Mouse (Mus musculus) intestine, embryonic 16.5 days (tissue): ENCODE measurements at regions not wholly inside any gene's neighbourhood (a gene's known extent, or its start where the extent isn't known, plus 50 kb on each side); places are given as distances from the start of the nearest gene placed in this dataset.

Source experiments
- ATAC-seq: fragments of 200-750 bp; cut with Nextera tagmentation; 2 replicates; pipeline ENCODE4 v1.8.0; 2017; ENCODE audit warnings: moderate TSS enrichment, moderate library complexity
- H3K27ac ChIP-seq: fragments of 300-500 bp; sonication (generic); 2 replicates; pipeline ENCODE4 v1.5.1; 2014; ENCODE audit warnings: mild to moderate bottlenecking, low read length
- H3K27me3 ChIP-seq: fragments of 300-500 bp; sonication (generic); replicated peaks from 2 replicates; pipeline ENCODE4 v1.6.1; 2014; ENCODE audit warnings: low read length, control low read depth, mixed read lengths; ENCODE audit not compliant: control insufficient read depth, insufficient read depth
- H3K36me3 ChIP-seq: fragments of 300-500 bp; sonication (generic); 2 replicates; pipeline ENCODE4 v1.6.1; 2014; ENCODE audit warnings: low read length, control low read depth; ENCODE audit not compliant: control insufficient read depth, insufficient read depth
- H3K4me1 ChIP-seq: fragments of 300-500 bp; sonication (generic); 2 replicates; pipeline ENCODE4 v1.6.1; 2014; ENCODE audit warnings: low read length, control low read depth, mixed read lengths; ENCODE audit not compliant: control insufficient read depth, insufficient read depth
- H3K4me2 ChIP-seq: fragments of 300-500 bp; sonication (generic); 2 replicates; pipeline ENCODE4 v1.6.1; 2014; ENCODE audit warnings: low read depth, low read length, control low read depth
- H3K4me3 ChIP-seq: fragments of 300-500 bp; sonication (generic); 2 replicates; pipeline ENCODE4 v1.5.1; 2014; ENCODE audit warnings: mild to moderate bottlenecking, low read length
- H3K9ac ChIP-seq: fragments of 300-500 bp; sonication (generic); 2 replicates; pipeline ENCODE4 v1.6.1; 2014; ENCODE audit warnings: low read depth, low read length
- H3K9me3 ChIP-seq: fragments of 300-500 bp; sonication (generic); 2 replicates; pipeline ENCODE4 v1.6.1; 2016; ENCODE audit warnings: low read length, control low read depth; ENCODE audit not compliant: control insufficient read depth
- WGBS: fragments of 180-500 bp; shearing (Covaris S2); extraction: QIAGEN DNeasy Blood & Tissue Kit; methylation state at CpG from one replicate; pipeline ENCODE4 v1.1.7; 2014; 5-methylcytosine and 5-hydroxymethylcytosine counted together

DNA sequence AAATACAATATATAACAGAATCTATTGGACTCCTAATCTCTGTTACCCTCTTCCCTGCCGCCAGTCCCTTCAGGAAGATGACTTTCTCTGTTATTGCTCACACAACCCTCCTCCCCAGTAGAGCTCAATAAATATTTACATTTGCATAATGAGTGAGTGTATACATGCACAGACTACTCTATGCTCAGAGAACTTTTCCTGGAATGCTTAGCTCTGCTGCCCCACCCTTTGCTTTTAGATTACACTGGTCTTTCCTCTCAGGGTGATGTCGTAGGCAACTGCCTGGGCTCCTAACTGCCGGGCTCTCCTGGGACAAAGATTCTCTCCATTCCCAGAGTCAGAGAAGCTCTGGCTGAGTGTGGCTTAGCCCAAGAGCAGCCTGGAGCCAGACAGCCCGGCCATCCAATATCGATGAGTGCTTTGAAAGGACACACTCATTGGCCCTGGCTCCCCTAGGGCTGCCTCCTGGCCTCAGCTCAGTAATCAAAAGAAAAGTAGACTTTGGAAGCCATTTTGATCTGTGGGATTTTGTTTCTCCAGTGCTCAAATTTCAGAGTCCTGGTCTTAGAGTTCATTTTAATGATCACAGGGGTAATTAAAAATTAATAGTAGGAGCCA, 109.2 kb upstream of the Cdh4 start:
- ATAC-seq, result peak; percentile 46; the same call in 1 of the 2 replicates
- Histone ChIP-seq H3K27me3 (no peaks in the 10 kb centered on the region), H3K9ac (no peak overlapping the region), H3K4me1 (no peaks in the 10 kb centered on the region), H3K9me3 (no peaks in the 10 kb centered on the region), H3K36me3 (no peaks in the 10 kb centered on the region), H3K27ac (no peak overlapping the region), H3K4me2 (no peak overlapping the region), H3K4me3 (no peak overlapping the region)
- 46% methylated on average over 5 of the region's 5 CpGs for WGBS

DNA sequence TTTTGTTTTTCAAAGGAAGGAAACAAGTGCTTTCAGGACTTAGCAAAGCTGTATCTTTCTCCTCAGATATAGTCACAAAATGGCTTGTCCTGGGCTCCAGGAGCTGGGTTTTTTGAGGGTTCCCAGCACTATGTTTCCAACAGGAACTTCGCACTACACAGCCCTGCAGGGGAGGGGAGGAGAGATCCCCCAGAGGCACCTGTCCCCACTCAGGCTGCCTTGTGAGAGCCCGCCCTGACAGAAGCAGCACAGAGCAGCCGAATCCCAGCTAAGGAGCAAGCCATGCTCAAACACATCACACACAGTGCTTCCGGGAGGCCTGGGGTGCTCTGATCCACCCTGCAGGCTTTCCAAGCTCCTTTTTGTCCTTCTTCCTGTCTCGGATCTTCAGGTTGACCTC, 108.6 kb upstream of the Cdh4 start:
- Histone ChIP-seq H3K9me3 (no peaks in the 10 kb centered on the region), H3K4me1 (no peaks in the 10 kb centered on the region), H3K9ac (no peak overlapping the region), H3K4me3 (no peak overlapping the region), H3K27ac (no peak overlapping the region), H3K4me2 (no peak overlapping the region), H3K36me3 (no peaks in the 10 kb centered on the region), H3K27me3 (no peaks in the 10 kb centered on the region)
- 78% methylated on average over 5 of the region's 5 CpGs for WGBS
- ATAC-seq, result no peak

DNA sequence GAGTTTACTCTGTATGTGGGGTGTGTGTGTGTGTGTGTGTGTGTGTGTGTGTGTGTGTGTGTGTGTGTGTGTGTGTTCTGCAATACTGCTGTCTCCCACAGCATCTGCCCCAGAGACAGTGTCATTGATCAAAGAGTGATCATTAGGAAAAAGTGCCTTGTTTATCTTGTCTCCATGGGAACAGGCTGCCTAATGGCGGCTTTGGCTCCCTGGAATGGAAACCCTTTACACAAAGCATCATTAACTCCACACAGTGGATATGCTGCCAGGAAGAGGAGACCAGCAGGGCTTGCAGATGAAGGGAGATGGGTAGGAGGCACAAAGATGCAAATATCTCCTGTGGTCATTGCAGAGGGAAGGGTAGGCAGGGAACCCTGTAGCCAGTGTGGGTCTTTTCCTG, 106.0 kb upstream of the Cdh4 start:
- Histone ChIP-seq H3K36me3 (no peaks in the 10 kb centered on the region), H3K4me1 (no peaks in the 10 kb centered on the region), H3K9ac (no peak overlapping the region), H3K27ac (no peak overlapping the region), H3K9me3 (no peaks in the 10 kb centered on the region), H3K27me3 (no peaks in the 10 kb centered on the region), H3K4me2 (no peak overlapping the region), H3K4me3 (no peak overlapping the region)
- WGBS, result 13% methylated on average over 1 of the region's 1 CpGs
- no peak for ATAC-seq

DNA sequence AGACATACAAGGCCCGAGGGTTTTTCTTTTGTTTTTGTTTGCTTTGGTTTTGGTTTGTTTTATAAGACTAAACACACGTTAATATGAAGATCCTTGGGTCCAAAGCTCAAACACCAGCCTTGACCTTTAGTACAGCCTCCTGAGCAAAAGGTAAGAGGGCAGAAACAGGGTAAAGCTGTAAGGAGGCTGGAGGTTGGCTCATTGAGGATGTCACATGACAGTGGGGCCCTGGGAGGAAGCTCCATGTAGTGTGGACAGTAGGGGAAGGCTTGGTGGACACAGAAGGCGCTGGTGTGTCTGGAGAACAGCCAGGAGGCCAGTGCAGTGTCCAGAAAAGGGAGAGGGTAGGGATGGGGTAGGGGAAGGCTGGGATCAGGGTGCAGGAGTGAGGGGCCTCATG, 89.6 kb upstream of the Cdh4 start:
- no peak overlapping the region for H3K9ac ChIP-seq
- H3K27me3 ChIP-seq, result no peaks in the 10 kb centered on the region
- H3K4me2 ChIP-seq, result no peak overlapping the region
- ATAC-seq, result no peak
- H3K4me1 ChIP-seq, result no peaks in the 10 kb centered on the region
- no peak overlapping the region for H3K4me3 ChIP-seq
- H3K27ac ChIP-seq, result no peak overlapping the region
- WGBS, result 50% methylated on average over 3 of the region's 3 CpGs
- H3K9me3 ChIP-seq, result no peaks in the 10 kb centered on the region
- H3K36me3 ChIP-seq, result no peaks in the 10 kb centered on the region

DNA sequence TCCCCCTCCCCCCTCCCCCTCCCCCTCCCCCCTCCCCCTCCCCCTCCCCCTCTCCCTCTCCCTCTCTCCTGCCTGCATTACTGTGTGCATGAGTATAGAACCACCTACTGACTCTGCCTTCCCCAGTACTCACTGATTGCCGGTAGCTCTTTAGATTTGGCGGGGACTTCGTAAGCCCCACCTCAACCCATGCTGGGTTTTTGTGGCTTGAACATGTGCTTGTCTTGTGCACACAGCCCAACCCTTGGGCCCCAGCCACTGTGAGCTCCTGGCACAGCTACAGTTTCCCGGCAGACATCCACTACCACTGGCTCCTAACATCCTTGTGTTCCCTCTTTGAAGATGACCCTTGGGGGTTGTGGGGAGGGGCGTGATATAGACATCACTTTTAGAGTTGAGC, 87.4 kb upstream of the Cdh4 start:
- Histone ChIP-seq H3K27me3 (no peaks in the 10 kb centered on the region), H3K36me3 (no peaks in the 10 kb centered on the region), H3K4me1 (no peaks in the 10 kb centered on the region), H3K4me2 (no peak overlapping the region), H3K27ac (no peak overlapping the region), H3K9ac (no peak overlapping the region), H3K9me3 (no peaks in the 10 kb centered on the region), H3K4me3 (no peak overlapping the region)
- WGBS, result 75% methylated on average over 5 of the region's 5 CpGs
- ATAC-seq, result no peak

DNA sequence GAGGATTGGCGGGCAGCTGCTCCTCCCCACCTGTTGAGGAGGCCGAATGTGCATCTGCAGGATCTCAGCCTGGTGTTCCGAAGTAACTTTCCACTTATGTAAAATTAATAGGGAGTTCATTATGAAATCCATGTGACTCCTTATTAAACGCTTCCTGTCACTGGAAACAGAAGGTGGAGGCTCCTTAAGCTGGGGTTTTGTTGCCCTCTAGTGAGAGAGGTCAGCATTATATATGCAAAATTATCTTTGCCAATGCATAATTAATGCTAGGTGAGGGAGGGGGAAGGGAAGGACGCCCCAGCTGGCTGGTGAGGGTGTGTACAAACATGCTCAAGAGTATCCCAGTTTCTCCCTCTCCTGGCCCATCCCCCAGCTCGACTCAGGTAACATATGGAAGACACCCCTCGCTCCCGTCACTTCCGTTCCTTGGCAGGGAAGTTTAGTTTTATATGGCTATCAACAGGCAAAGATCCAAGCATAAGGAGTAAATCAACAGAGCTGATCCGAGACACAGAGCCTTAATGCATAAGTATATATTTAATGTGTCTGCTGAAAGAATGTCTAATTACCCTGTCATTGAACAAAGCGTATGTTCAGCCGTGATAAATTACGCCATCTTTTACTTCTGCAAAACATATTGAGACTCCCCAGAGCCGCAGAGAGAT, 71.2 kb upstream of the Cdh4 start:
- Histone ChIP-seq H3K9me3 (no peaks in the 10 kb centered on the region), H3K36me3 (no peaks in the 10 kb centered on the region), H3K4me3 (no peak overlapping the region), H3K27ac (no peak overlapping the region), H3K4me1 (no peaks in the 10 kb centered on the region), H3K9ac (no peak overlapping the region), H3K4me2 (no peak overlapping the region), H3K27me3 (no peaks in the 10 kb centered on the region)
- ATAC-seq, result no peak
- 52% methylated on average over 14 of the region's 14 CpGs for WGBS

DNA sequence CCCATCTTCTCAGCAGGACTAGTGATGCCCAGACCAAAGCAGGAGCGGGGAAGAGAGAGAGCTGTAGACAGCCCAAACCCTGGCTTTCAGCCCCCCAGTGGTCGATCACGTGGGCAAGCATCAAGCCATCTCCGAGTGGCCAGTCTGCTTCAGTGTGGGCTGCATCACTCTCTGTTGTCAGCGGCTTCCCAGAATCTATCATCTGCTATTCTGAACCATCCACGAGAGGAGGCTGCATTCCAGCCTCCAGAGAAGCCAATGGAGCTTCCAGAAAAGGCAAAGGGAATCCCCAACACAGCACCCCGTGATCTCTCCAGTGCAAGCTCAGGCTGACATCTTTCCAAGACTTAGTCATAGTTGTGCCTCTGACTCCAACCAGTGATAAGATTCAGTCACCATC, 70.7 kb upstream of the Cdh4 start:
- Histone ChIP-seq H3K9me3 (no peaks in the 10 kb centered on the region), H3K4me3 (no peak overlapping the region), H3K4me1 (no peaks in the 10 kb centered on the region), H3K9ac (no peak overlapping the region), H3K27ac (no peak overlapping the region), H3K36me3 (no peaks in the 10 kb centered on the region), H3K27me3 (no peaks in the 10 kb centered on the region), H3K4me2 (no peak overlapping the region)
- 66% methylated on average over 7 of the region's 7 CpGs for WGBS
- no peak for ATAC-seq

DNA sequence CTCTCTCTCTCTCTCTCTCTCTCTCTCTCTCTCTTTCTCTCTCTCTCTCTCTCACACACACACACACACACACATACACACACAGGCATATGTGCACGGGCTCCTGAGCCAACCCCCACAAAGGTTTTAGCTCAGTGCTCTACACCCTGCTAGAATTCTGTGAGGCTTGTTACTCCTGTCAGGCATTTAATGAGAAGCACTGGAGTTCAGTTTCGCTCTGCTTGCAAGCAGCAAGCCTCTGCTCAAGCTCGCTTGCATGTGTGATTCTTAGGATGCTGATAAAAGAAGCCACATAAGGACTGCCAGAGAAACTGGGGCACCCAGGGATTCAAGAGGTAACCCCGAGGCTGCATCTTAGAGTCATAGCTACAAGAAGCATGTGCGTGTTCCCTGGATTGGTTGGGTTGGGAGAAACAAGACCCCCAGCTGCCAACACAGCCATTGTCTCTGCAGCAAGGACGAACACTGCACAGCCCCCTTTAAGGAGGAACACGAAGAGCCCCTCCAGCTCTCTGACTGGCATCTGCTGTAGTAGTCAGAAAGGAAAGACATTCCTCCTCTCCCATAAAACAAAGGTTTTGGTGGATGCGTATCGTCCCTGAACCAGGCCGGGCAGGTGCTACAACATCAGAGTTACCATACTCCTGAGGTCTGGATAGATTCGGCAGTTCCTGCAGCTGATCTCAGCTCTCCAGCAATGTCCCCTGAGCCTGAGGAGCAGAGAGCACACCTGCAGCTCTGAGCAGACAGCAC, 62.4 kb upstream of the Cdh4 start:
- no peak for ATAC-seq
- WGBS, result 64% methylated on average over 11 of the region's 11 CpGs
- H3K4me1 ChIP-seq, result peaks cover 2% of the 10 kb centered on the region; the same call in 1 of the 2 replicates
- no peak overlapping the region for H3K9ac ChIP-seq
- no peak overlapping the region for H3K27ac ChIP-seq
- 0 out of 2 replicates have a peak, but pooled peaks cover 2% of the 10 kb centered on the region for H3K27me3 ChIP-seq
- H3K4me2 ChIP-seq, result no peak overlapping the region
- H3K9me3 ChIP-seq, result no peaks in the 10 kb centered on the region
- H3K4me3 ChIP-seq, result no peak overlapping the region
- H3K36me3 ChIP-seq, result no peaks in the 10 kb centered on the region

DNA sequence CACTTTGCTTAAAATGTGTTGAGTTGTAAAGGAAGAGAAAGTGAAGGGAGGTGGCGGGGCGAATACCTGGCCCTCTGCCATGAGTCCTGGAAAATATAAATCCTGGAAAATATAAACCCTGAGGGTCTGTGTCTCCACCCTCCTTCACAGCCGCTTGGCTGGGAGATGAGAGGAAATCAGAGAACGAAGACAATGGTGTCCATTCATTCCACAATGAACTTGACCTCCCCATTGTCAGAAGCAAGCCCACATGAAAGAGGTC, 61.9 kb upstream of the Cdh4 start:
- H3K27ac ChIP-seq, result no peak overlapping the region
- H3K4me2 ChIP-seq, result no peak overlapping the region
- 0 out of 2 replicates have a peak, but pooled peaks cover 2% of the 10 kb centered on the region for H3K27me3 ChIP-seq
- no peak for ATAC-seq
- no peak overlapping the region for H3K9ac ChIP-seq
- 38% methylated on average over 4 of the region's 4 CpGs for whole genome bisulfite sequencing
- H3K4me3 ChIP-seq, result no peak overlapping the region
- H3K4me1 ChIP-seq, result peaks cover 2% of the 10 kb centered on the region; the same call in 1 of the 2 replicates
- no peaks in the 10 kb centered on the region for H3K36me3 ChIP-seq
- H3K9me3 ChIP-seq, result no peaks in the 10 kb centered on the region
